Mouse (Mus musculus): Measurements from ENCODE around the gene Letm1. TPM values are rescaled to one million over a fixed set of nuclear protein-coding genes. Genes with fewer than 3 reads are reported as not detected.

Gene Letm1
- total RNA-seq, 4 experiments from 2014 or later = 96.8 to 124 (median 103) TPM

- no peak for DNase-seq
Observed at GRCm38 (mm10) chr5:33705612-33706349, 76.8 kb downstream of the Letm1 start.

DNA sequence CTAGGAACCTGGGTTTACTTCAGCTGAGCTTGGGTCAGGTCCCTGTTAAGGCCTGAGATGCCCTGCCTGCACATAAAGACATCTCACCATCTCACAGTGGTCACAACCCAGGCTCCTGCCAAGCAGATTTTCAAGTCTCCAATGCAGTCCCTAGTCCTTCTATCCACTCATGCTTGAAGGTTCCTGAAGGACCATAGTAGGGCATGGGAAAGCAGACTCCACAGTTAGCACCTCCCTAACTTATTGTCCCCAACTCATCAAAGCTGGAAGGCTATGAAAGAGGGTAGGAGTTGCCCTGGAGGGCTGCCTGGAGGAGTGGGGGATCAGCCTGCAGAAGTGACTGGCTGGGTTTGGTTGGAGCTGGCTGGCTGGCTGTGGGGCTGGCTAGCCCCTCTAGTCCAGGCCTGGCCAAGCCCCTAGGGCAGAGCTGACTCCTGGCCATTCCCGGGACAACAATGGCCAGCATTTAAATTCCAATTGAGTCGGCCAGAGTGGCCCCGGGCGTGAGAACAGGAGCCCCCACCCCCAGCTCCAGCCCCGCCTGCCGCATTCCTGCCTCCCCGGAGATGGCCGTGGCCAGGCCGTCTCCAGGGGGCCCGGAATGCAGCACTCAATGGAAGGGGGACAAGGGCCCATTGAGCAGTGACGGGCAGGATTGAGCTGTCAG lies 77.5 kb downstream of the Letm1 start:
- DNase-seq = no peak

GRCm38 (mm10) chr5:33703999-33704398 lies 78.6 kb downstream of the Letm1 start:
- DNase-seq = no peak

DNA sequence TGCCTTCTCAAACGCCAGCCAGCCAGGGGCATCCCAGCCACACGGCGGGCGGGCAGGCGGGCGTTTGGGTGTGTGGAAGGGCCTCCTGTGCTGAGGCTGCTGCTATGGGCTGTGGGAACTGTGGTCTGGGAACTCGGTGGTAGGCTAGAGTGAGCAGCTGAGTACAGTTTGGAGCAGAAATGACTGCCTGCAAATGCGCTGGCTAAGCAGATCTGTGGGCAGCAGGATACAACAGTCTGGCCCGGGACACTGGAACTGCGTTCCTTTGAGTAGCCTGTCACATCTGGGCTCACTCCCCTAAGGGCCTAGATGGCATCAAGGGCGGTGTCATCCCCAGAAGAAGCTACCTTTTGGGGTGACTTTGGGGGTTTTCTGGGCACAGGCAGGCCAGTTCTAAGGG lies 80.8 kb downstream of the Letm1 start:
- no peak for DNase-seq

- DNase-seq = no peak
Observed at GRCm38 (mm10) chr5:33700010-33700409, 82.6 kb downstream of the Letm1 start.

GRCm38 (mm10) chr5:33698669-33699068 lies 83.9 kb downstream of the Letm1 start:
- no peak for DNase-seq

DNA sequence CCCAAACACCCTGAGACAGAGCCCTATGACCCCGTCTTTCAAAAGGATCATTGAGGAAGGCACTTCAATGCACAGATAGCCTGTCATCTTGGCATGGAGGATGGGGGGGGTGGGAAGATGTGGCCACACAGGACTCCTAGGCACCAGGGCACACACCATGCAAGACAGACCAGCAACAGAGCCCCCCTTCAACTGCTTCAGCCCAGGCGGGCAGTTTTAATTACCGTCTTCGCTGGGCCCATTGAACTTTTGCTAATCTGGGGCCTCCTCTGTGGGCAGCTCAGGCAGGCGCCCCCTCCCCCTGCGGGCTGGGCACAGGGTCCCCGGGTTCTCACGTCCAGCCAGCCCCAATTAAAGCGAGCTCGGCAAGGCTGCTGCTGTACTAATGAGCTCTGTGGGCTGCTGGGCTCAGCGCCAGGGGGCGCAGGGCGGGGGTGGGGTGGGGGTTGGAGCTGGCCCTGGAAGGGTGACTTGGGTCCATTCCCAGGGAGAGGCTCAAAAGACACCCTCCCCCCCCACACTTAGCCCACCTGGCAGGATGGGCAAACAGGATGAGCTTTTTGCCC lies 84.6 kb downstream of the Letm1 start:
- no peak for DNase-seq

- no peak for DNase-seq
Observed at GRCm38 (mm10) chr5:33697534-33697933, 85.1 kb downstream of the Letm1 start.

DNA sequence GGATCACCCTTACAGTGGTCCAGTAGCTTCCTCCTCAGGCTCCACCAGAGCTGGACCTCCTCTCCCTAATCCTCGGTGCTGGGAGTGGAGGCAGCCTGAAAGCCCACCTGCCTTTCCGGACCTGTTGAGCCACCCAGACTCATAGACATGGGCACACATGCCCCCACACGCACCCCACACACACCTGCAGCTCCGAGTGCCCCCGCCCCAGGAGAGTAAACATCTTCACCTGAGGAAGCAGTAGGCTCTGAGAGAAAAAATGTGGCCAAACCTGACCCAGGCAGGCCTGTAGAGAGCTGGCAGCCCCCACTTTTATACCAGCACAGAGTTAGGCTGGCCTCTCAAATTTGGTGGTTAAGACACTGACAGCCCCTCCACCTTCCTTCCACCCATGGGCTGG lies 86.2 kb downstream of the Letm1 start:
- no peak for DNase-seq

DNA sequence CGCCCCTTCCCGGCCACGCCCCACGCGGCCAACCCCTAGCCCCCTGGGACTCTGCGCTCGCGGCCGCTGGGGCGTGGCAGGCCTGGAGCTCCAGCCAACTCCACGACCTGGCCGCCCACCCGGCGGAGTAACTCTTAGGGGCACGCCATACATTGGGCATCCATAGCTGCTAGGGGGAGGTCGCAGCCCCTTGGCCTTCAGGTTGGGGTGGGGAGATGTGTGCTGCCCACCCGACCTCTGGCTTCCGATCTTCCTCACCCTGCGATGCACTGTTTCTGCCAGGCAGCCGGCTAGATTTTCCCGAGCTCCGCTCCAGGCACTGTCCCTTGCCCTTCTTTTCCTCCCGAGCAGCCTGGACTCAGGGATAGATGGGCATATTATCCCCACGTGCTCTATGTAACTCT lies 86.9 kb downstream of the Letm1 start:
- DNase-seq = no peak

GRCm38 (mm10) chr5:33694848-33695717 lies 87.5 kb downstream of the Letm1 start:
- no peak for DNase-seq

DNA sequence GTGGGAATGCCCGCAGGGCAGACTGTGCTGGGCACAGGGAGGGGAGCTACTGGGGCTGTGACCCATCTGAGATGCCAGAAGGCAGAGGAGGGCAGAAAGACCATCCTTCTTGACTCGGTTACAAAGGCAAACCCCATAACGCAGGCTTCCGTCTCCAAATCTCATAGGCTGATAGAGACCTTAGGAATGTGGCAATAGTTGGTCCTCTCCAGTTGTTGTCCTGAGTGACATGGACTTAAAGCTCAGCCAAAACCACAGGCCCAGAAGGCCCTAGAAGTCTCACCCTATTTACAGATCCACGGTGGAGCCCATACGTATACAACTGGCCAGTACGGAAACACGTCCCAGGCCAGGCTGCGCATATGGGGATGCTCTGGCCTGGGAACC lies 88.2 kb downstream of the Letm1 start:
- DNase-seq = no peak

DNA sequence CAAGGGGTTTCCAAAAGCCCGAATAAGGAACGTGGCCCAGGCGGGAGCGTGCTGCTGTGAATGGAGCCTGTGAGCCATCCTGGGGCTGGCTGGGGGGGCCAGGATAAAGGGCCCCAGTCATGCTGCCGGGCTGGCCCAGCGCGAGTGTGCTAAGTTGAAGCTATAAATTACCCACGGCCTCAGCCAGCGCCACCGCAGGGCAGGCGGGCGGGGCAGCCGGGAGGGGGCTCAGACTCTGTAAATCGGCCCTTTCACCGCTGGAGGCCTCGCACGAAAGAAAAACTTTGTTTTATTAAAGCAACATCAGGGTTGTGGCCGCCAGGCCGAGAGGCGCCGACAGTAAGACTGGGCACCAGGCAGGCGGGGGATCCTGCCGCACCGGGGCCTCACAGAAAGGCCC lies 90.2 kb downstream of the Letm1 start:
- DNase-seq = no peak

- no peak for DNase-seq
Observed at GRCm38 (mm10) chr5:33689852-33690645, 92.6 kb downstream of the Letm1 start.

Other genes starting within 250 kb of the Letm1 start
- 10 to 100 TPM; 28.1 to 40.8 (median 34.8) TPM for gene Fam53a, start 153.2 kb downstream of the Letm1 start, total RNA-seq (2022)
- gene Gm9903, start 152.9 kb downstream of the Letm1 start, total RNA-seq (2022) = 1 to 10 TPM in 1 of 4 experiments, under 1 TPM in 3; 0.14 to 1.0 (median 0.62) TPM
- gene Slbp, start 130.2 kb downstream of the Letm1 start, total RNA-seq (2022) = 10 to 100 TPM; 34.0 to 42.1 (median 38.5) TPM
- 1 to 10 TPM; 3.5 to 9.6 (median 6.7) TPM for gene Tacc3, start 124.7 kb downstream of the Letm1 start, total RNA-seq (2022)
- 10 to 100 TPM; 28.6 to 37.7 (median 33.2) TPM for gene Tmem129, start 124.4 kb downstream of the Letm1 start, total RNA-seq (2022)
- gene Fgfr3, start 61.1 kb downstream of the Letm1 start, total RNA-seq (2022) = 1 to 10 TPM; 2.4 to 4.1 (median 3.1) TPM
- gene Nsd2, start 37.9 kb upstream of the Letm1 start, total RNA-seq (2022) = 10 to 100 TPM; 40.6 to 60.1 (median 54.9) TPM
- gene Nelfa, start 153.6 kb upstream of the Letm1 start, total RNA-seq (2022) = 10 to 100 TPM; 19.5 to 29.0 (median 23.2) TPM
- 10 to 100 TPM; 20.2 to 71.9 (median 43.4) TPM for gene Gm1673, start 200.6 kb upstream of the Letm1 start, total RNA-seq (2022)
- 10 to 100 TPM in 3 of 4 experiments, 1 to 10 TPM in 1; 3.0 to 14.4 (median 11.8) TPM for gene Nat8l, start 213.2 kb upstream of the Letm1 start, total RNA-seq (2022)